In genomic region chr4:59340046-59340445, GRCm38 (mm10) we compare ENCODE assay signal across 14 mouse cellular contexts.
A peak's percentile ranks its signal among the peaks of the same experiment; 100 is the strongest.
DNase-seq lines count a peak whose midpoint lies in the region; ATAC-seq and TF ChIP-seq lines count a peak whose summit lies in the region.
"Had no signal": no experiment of that assay in that cellular context is flagged by ENCODE, and none has a peak within 500 bp of the region (broad histone marks: within the 10 kb centered on the region; RNA-seq: fewer than 3 reads in every experiment).

No protein-coding gene starts in this region.

- no peaks in the 10 kb centered on the region for H3K36me3 ChIP-seq in forebrain, embryonic 10.5 days (replicated peaks)
- H3K36me3 ChIP-seq in forebrain, embryonic 13.5 days (ENCODE audit: poor library complexity, severe bottlenecking), result no peaks in the 10 kb centered on the region
- no peaks in the 10 kb centered on the region for H3K36me3 ChIP-seq in limb, embryonic 15.5 days
- H3K36me3 ChIP-seq in limb, embryonic 10.5 days, result no peaks in the 10 kb centered on the region
- no peaks in the 10 kb centered on the region for H3K36me3 ChIP-seq in thymus, adult 2 months (ENCODE audit: control insufficient read depth, insufficient read depth, low read length)
- H3K36me3 ChIP-seq: forebrain, embryonic 15.5 days; hindbrain, embryonic 12.5 days; intestine, embryonic 15.5 days had no signal

- no peak overlapping the region for H3K4me2 ChIP-seq in forebrain, embryonic 13.5 days
- H3K4me2 ChIP-seq in limb, embryonic 15.5 days, result no peak overlapping the region
- H3K4me2 ChIP-seq: forebrain, embryonic 15.5 days; hindbrain, embryonic 12.5 days; intestine, embryonic 15.5 days; liver, embryonic 15.5 days; midbrain, embryonic 11.5 days had no signal

- H3K9ac ChIP-seq in forebrain, embryonic 13.5 days, result no peak overlapping the region
- H3K9ac ChIP-seq in limb, embryonic 15.5 days, result no peak overlapping the region
- H3K9ac ChIP-seq: forebrain, embryonic 15.5 days; hindbrain, embryonic 12.5 days; intestine, embryonic 15.5 days; liver, embryonic 15.5 days had no signal

- TF ChIP-seq CTCF in thymus, adult 2 months (IDR thresholded peaks at IDR 0.05; ENCODE audit: borderline replicate concordance, control insufficient read depth, extremely low read depth, insufficient read depth, low read length, poor library complexity), result no peak
- TF ChIP-seq CTCF in cerebellum, adult 2 months (IDR thresholded peaks at IDR 0.05; ENCODE audit: borderline replicate concordance, insufficient read depth, low read depth, low read length), result no peak

- DNase-seq in forebrain, embryonic 10.5 days (ENCODE audit: extremely low spot score, low spot score), result no peak
- no peak for DNase-seq in limb, embryonic 10.5 days (ENCODE audit: low spot score)
- DNase-seq in thymus, adult 2 months, result no peak
- DNase-seq in thymus, adult 18-20 months, result no peak
- peak; percentile 44 for DNase-seq in naive thymus-derived CD4-positive, alpha-beta T cell, adult 2 months (ENCODE audit: low read depth)
- no peak for DNase-seq in cerebellum, adult 2 months

- 0 out of 2 replicates have a peak overlapping the region, but pooled peaks have one; percentile 25 for H3K27ac ChIP-seq in forebrain, embryonic 10.5 days
- no peak overlapping the region for H3K27ac ChIP-seq in forebrain, embryonic 13.5 days
- 0 out of 2 replicates have a peak overlapping the region, but pooled peaks have one; percentile 2 for H3K27ac ChIP-seq in limb, embryonic 15.5 days
- H3K27ac ChIP-seq in limb, embryonic 10.5 days, result no peak overlapping the region
- peak overlapping the region; percentile 56 for H3K27ac ChIP-seq in thymus, adult 2 months (ENCODE audit: control insufficient read depth, insufficient read depth, low read length)
- no peak overlapping the region for H3K27ac ChIP-seq in cerebellum, adult 2 months (ENCODE audit: insufficient read depth, low read length)
- H3K27ac ChIP-seq: forebrain, embryonic 15.5 days; hindbrain, embryonic 12.5 days; intestine, embryonic 15.5 days; liver, embryonic 15.5 days had no signal

- WGBS in forebrain, embryonic 10.5 days, result 75% methylated on average over 5 of the region's 5 CpGs
- 63% methylated on average over 5 of the region's 5 CpGs for WGBS in forebrain, embryonic 13.5 days
- 47% methylated on average over 5 of the region's 5 CpGs for WGBS in limb, embryonic 15.5 days
- WGBS in limb, embryonic 10.5 days, result 76% methylated on average over 5 of the region's 5 CpGs
- 86% methylated on average over 5 of the region's 5 CpGs for WGBS in thymus, adult 2 months
- WGBS in cerebellum, adult 2 months, result 76% methylated on average over 5 of the region's 5 CpGs

- no peak overlapping the region for H3K4me3 ChIP-seq in forebrain, embryonic 10.5 days
- H3K4me3 ChIP-seq in forebrain, embryonic 13.5 days, result no peak overlapping the region
- H3K4me3 ChIP-seq in limb, embryonic 15.5 days, result no peak overlapping the region
- no peak overlapping the region for H3K4me3 ChIP-seq in limb, embryonic 10.5 days
- no peak overlapping the region for H3K4me3 ChIP-seq in thymus, adult 2 months (ENCODE audit: control insufficient read depth, insufficient read depth, low read length)
- H3K4me3 ChIP-seq in cerebellum, adult 2 months (replicated peaks; ENCODE audit: insufficient read depth, low read depth, low read length), result no peak overlapping the region
- H3K4me3 ChIP-seq: erythroblast, embryonic 14.5 days; forebrain, embryonic 15.5 days; hindbrain, embryonic 12.5 days; intestine, embryonic 15.5 days; liver, embryonic 15.5 days had no signal

- ATAC-seq in forebrain, embryonic 13.5 days, result no peak
- ATAC-seq in limb, embryonic 15.5 days (ENCODE audit: insufficient number of reproducible peaks, low FRiP score, low TSS enrichment, low read depth), result no peak

- peaks cover 5% of the 10 kb centered on the region; the same call in 1 of the 2 replicates for H3K4me1 ChIP-seq in forebrain, embryonic 10.5 days
- H3K4me1 ChIP-seq in forebrain, embryonic 13.5 days, result peaks cover 18% of the 10 kb centered on the region
- H3K4me1 ChIP-seq in limb, embryonic 15.5 days, result peaks cover 18% of the 10 kb centered on the region
- H3K4me1 ChIP-seq in limb, embryonic 10.5 days, result no peaks in the 10 kb centered on the region
- H3K4me1 ChIP-seq in thymus, adult 2 months (replicated peaks; ENCODE audit: control insufficient read depth, insufficient read depth, low read length), result peaks cover 37% of the 10 kb centered on the region
- no peaks in the 10 kb centered on the region for H3K4me1 ChIP-seq in cerebellum, adult 2 months (ENCODE audit: control insufficient read depth, insufficient read depth, low read length)

- no peaks in the 10 kb centered on the region for H3K27me3 ChIP-seq in forebrain, embryonic 10.5 days (ENCODE audit: poor library complexity, severe bottlenecking)
- H3K27me3 ChIP-seq in forebrain, embryonic 13.5 days, result no peaks in the 10 kb centered on the region
- H3K27me3 ChIP-seq in limb, embryonic 15.5 days, result no peaks in the 10 kb centered on the region
- no peaks in the 10 kb centered on the region for H3K27me3 ChIP-seq in limb, embryonic 10.5 days (ENCODE audit: low read depth, poor library complexity, severe bottlenecking)
- no peaks in the 10 kb centered on the region for H3K27me3 ChIP-seq in thymus, adult 2 months (ENCODE audit: control insufficient read depth, insufficient read depth, low read length)
- no peaks in the 10 kb centered on the region for H3K27me3 ChIP-seq in cerebellum, adult 2 months (ENCODE audit: control insufficient read depth, insufficient read depth, low read length)
- H3K27me3 ChIP-seq: forebrain, embryonic 15.5 days; hindbrain, embryonic 12.5 days; intestine, embryonic 15.5 days; liver, embryonic 15.5 days had no signal

- TF ChIP-seq POLR2A in thymus, adult 2 months (IDR thresholded peaks at IDR 0.05; ENCODE audit: control insufficient read depth, extremely low read depth, insufficient read depth, low read length, poor library complexity), result no peak
- no peak for TF ChIP-seq POLR2A in cerebellum, adult 2 months (IDR thresholded peaks at IDR 0.05; ENCODE audit: borderline replicate concordance, insufficient read depth, low read length)

- no peaks in the 10 kb centered on the region for H3K9me3 ChIP-seq in forebrain, embryonic 10.5 days
- H3K9me3 ChIP-seq in forebrain, embryonic 13.5 days (replicated peaks), result no peaks in the 10 kb centered on the region
- no peaks in the 10 kb centered on the region for H3K9me3 ChIP-seq in limb, embryonic 15.5 days
- no peaks in the 10 kb centered on the region for H3K9me3 ChIP-seq in limb, embryonic 10.5 days (replicated peaks)
- H3K9me3 ChIP-seq: forebrain, embryonic 15.5 days; hindbrain, embryonic 12.5 days; intestine, embryonic 15.5 days; liver, embryonic 15.5 days had no signal

Comparison
In these comparisons a context has a peak if more than half of its experiments do, and no peak if none do; other contexts are left out.
1. H3K27ac ChIP-seq: peak in forebrain, embryonic 10.5 days (single experiment), limb, embryonic 15.5 days (single experiment) and thymus, adult 2 months (single experiment); none in forebrain, embryonic 13.5 days (single experiment), limb, embryonic 10.5 days (single experiment) and cerebellum, adult 2 months (single experiment).